Mouse (Mus musculus) intestine, embryonic 14.5 days (tissue): ENCODE results near the gene Fmo4. TPM values are rescaled to one million over a fixed set of nuclear protein-coding genes. Genes with fewer than 3 reads are reported as not detected.
"Not testable (repeated sequence)": the region's sequence is repeated elsewhere in the genome, so short reads cannot be mapped to it uniquely, and the experiment has no call there.

ENCODE experiments used
- ATAC-seq: fragments of 200-750 bp; cut with Nextera tagmentation; replicated peaks from 2 replicates; pipeline ENCODE4 v1.8.0; 2017; ENCODE audit warnings: low read depth, moderate number of reproducible peaks, moderate TSS enrichment, moderate library complexity; ENCODE audit not compliant: low FRiP score, low TSS enrichment
- DNase-seq: peaks from one replicate; pipeline ENCODE4 v3.0.0-alpha.2; 2018; ENCODE audit warnings: low spot score
- H3K27ac ChIP-seq: fragments of 300-500 bp; sonication (generic); 2 replicates; pipeline ENCODE4 v1.5.1; 2014; ENCODE audit warnings: low read depth, mild to moderate bottlenecking, control low read depth
- H3K27me3 ChIP-seq: fragments of 300-500 bp; sonication (generic); replicated peaks from 2 replicates; pipeline ENCODE4 v1.6.1; 2014; ENCODE audit warnings: low read length, control low read depth; ENCODE audit not compliant: control insufficient read depth, insufficient read depth
- H3K36me3 ChIP-seq: fragments of 300-500 bp; sonication (generic); 2 replicates; pipeline ENCODE4 v1.6.1; 2014; ENCODE audit warnings: low read length, control low read depth; ENCODE audit not compliant: control insufficient read depth, insufficient read depth
- H3K4me1 ChIP-seq: fragments of 300-500 bp; sonication (generic); replicated peaks from 2 replicates; pipeline ENCODE4 v1.6.1; 2014; ENCODE audit warnings: low read length, control low read depth, mixed read lengths; ENCODE audit not compliant: control insufficient read depth, insufficient read depth
- H3K4me2 ChIP-seq: fragments of 300-500 bp; sonication (generic); 2 replicates; pipeline ENCODE4 v1.6.1; 2014; ENCODE audit warnings: low read length
- H3K4me3 ChIP-seq: fragments of 300-500 bp; sonication (generic); 2 replicates; pipeline ENCODE4 v1.5.1; 2014; ENCODE audit warnings: low read depth, low read length, control low read depth, mixed read lengths
- H3K9ac ChIP-seq: fragments of 300-500 bp; sonication (generic); 2 replicates; pipeline ENCODE4 v1.6.1; 2014; ENCODE audit warnings: mild to moderate bottlenecking, low read length
- H3K9me3 ChIP-seq: fragments of 300-500 bp; sonication (generic); 2 replicates; pipeline ENCODE4 v1.6.1; 2016; ENCODE audit warnings: low read length, control low read depth; ENCODE audit not compliant: control insufficient read depth
- WGBS: fragments of 180-500 bp; shearing (Covaris S2); extraction: QIAGEN DNeasy Blood & Tissue Kit; methylation state at CpG from one replicate; pipeline ENCODE4 v1.1.7; 2014; 5-methylcytosine and 5-hydroxymethylcytosine counted together
- polyA plus RNA-seq: library from polyadenylated mRNA; unstranded; fragments of >200 nt; fragmentation: Nextera tagmentation; extraction: Ambion mirVana; gene quantifications from 2 replicates; pipeline ENCODE4 v1.2.1, GENCODE M21; 2014

Gene Fmo4
- polyA plus RNA-seq, 1 experiment from 2014 or later: 2.2 TPM

GRCm38 (mm10) chr1:162781035-162781434 lies 32.7 kb downstream of the Fmo4 start:
- 93% methylated on average over 2 of the region's 2 CpGs for WGBS
- not testable (repeated sequence) for H3K9me3 ChIP-seq, H3K9ac ChIP-seq, DNase-seq, ATAC-seq, H3K27ac ChIP-seq, H3K4me3 ChIP-seq, H3K27me3 ChIP-seq, H3K4me2 ChIP-seq, H3K4me1 ChIP-seq, H3K36me3 ChIP-seq

GRCm38 (mm10) chr1:162777943-162778538 lies 35.7 kb downstream of the Fmo4 start:
- no peak overlapping the region for H3K27ac ChIP-seq
- H3K4me2 ChIP-seq: no peak overlapping the region
- no peaks in the 10 kb centered on the region for H3K4me1 ChIP-seq
- ATAC-seq: no peak
- no peaks in the 10 kb centered on the region for H3K27me3 ChIP-seq
- no peak for DNase-seq
- 74% methylated on average over 5 of the region's 5 CpGs for WGBS
- no peak overlapping the region for H3K9ac ChIP-seq
- no peak overlapping the region for H3K4me3 ChIP-seq
- no peaks in the 10 kb centered on the region for H3K36me3 ChIP-seq
- H3K9me3 ChIP-seq: no peaks in the 10 kb centered on the region

GRCm38 (mm10) chr1:162773661-162774060 lies 40.1 kb downstream of the Fmo4 start:
- no peak overlapping the region for H3K4me3 ChIP-seq
- no peaks in the 10 kb centered on the region for H3K27me3 ChIP-seq
- no peak overlapping the region for H3K9ac ChIP-seq
- no peaks in the 10 kb centered on the region for H3K36me3 ChIP-seq
- ATAC-seq (no peak), DNase-seq (no peak)
- H3K27ac ChIP-seq: no peak overlapping the region
- no peaks in the 10 kb centered on the region for H3K9me3 ChIP-seq
- H3K4me2 ChIP-seq: no peak overlapping the region
- H3K4me1 ChIP-seq: no peaks in the 10 kb centered on the region
- 61% methylated on average over 4 of the region's 4 CpGs for WGBS

GRCm38 (mm10) chr1:162771617-162772360 lies 42.0 kb downstream of the Fmo4 start:
- no peaks in the 10 kb centered on the region for H3K4me1 ChIP-seq
- H3K9ac ChIP-seq: no peak overlapping the region
- H3K27me3 ChIP-seq: no peaks in the 10 kb centered on the region
- no peak overlapping the region for H3K4me2 ChIP-seq
- no peak for DNase-seq
- H3K36me3 ChIP-seq: no peaks in the 10 kb centered on the region
- WGBS: 73% methylated on average over 4 of the region's 4 CpGs
- no peak overlapping the region for H3K27ac ChIP-seq
- no peak overlapping the region for H3K4me3 ChIP-seq
- no peak for ATAC-seq
- no peaks in the 10 kb centered on the region for H3K9me3 ChIP-seq

GRCm38 (mm10) chr1:162752009-162752408 lies 61.8 kb downstream of the Fmo4 start:
- no peak for DNase-seq
- H3K4me2 ChIP-seq: no peak overlapping the region
- no peak overlapping the region for H3K4me3 ChIP-seq
- 87% methylated on average over 6 of the region's 6 CpGs for WGBS
- no peak overlapping the region for H3K9ac ChIP-seq
- H3K27me3 ChIP-seq: no peaks in the 10 kb centered on the region
- H3K27ac ChIP-seq: no peak overlapping the region
- H3K36me3 ChIP-seq: no peaks in the 10 kb centered on the region
- ATAC-seq: no peak
- H3K4me1 ChIP-seq: no peaks in the 10 kb centered on the region
- no peaks in the 10 kb centered on the region for H3K9me3 ChIP-seq

GRCm38 (mm10) chr1:162749607-162750006 lies 64.2 kb downstream of the Fmo4 start:
- H3K9ac ChIP-seq: no peak overlapping the region
- H3K36me3 ChIP-seq: no peaks in the 10 kb centered on the region
- DNase-seq (no peak), ATAC-seq (no peak)
- H3K4me2 ChIP-seq: no peak overlapping the region
- H3K27ac ChIP-seq: no peak overlapping the region
- WGBS: 65% methylated on average over 7 of the region's 7 CpGs
- H3K9me3 ChIP-seq: no peaks in the 10 kb centered on the region
- H3K4me3 ChIP-seq: no peak overlapping the region
- H3K4me1 ChIP-seq: no peaks in the 10 kb centered on the region
- H3K27me3 ChIP-seq: no peaks in the 10 kb centered on the region

- ATAC-seq (no peak), DNase-seq (no peak)
- no peak overlapping the region for H3K9ac ChIP-seq
- H3K4me1 ChIP-seq: no peaks in the 10 kb centered on the region
- H3K4me3 ChIP-seq: no peak overlapping the region
- no peaks in the 10 kb centered on the region for H3K9me3 ChIP-seq
- H3K36me3 ChIP-seq: no peaks in the 10 kb centered on the region
- no peak overlapping the region for H3K27ac ChIP-seq
- H3K27me3 ChIP-seq: no peaks in the 10 kb centered on the region
- no peak overlapping the region for H3K4me2 ChIP-seq
- 80% methylated on average over 5 of the region's 5 CpGs for WGBS
These were observed 65.0 kb downstream of the Fmo4 start for GRCm38 (mm10) chr1:162748761-162749160.
